Mouse (Mus musculus) cerebellum, adult (tissue): Measurements from ENCODE around the gene Faf2.

Source experiments
- ATAC-seq: cut with Nextera tagmentation; 2 replicates; pipeline ENCODE4 v1.9.2; 2017; ENCODE audit warnings: mild to moderate bottlenecking, moderate library complexity, mixed read lengths; ENCODE audit not compliant: insufficient number of reproducible peaks, low FRiP score, low TSS enrichment

The Faf2 gene

DNA sequence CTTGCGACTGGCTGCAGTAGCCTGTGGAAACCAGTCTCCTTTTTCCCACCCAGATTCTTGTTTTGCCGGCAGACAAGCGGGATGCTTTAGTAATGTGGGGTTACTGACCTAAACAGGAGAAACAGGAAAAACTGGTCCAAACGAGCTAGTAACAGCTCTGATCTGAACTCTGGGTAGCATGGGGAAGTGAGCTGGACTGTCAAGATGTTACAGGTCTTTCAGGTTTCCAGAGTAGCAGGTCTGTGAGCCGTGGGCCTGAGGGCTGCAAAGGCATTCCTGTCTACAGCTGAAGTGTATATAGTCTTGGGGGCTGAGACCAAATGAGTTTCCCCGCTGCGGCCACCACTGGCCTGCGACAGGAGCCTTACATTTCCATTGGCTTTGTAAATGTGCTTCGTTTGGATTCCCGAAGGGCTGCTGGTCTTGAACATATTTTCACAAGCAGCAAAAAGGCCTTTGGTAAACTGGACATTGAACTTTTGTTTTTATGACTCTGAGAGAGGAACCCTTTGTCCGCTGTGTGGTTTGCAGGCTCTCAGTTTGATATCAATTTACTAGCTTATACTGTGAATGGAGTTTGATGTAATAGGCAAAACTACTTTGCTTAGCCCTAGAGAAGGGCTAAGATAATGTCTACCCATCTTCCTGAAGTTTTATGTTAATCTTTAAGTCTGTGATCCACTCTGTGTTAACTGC is 54.5 kb downstream of the Faf2 start:
- no peak for ATAC-seq

DNA sequence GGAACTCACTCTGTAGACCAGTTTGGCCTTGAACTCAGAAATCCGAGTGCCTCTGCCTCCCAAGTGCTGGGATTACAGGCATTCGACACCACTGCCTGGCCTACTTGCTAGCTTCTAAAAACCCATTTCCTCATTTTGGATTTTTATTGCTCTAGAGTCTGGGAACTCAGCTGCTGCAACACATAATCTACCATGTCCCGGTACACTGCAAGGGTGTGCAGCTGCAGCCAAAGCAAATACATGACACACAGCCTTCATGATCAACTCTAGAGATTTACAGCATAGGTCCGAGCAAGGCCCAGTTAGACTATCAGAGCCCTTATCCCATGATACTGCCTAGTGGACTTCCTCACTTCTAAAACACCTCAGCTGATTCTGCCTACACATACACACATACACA is 56.7 kb downstream of the Faf2 start:
- no peak for ATAC-seq

DNA sequence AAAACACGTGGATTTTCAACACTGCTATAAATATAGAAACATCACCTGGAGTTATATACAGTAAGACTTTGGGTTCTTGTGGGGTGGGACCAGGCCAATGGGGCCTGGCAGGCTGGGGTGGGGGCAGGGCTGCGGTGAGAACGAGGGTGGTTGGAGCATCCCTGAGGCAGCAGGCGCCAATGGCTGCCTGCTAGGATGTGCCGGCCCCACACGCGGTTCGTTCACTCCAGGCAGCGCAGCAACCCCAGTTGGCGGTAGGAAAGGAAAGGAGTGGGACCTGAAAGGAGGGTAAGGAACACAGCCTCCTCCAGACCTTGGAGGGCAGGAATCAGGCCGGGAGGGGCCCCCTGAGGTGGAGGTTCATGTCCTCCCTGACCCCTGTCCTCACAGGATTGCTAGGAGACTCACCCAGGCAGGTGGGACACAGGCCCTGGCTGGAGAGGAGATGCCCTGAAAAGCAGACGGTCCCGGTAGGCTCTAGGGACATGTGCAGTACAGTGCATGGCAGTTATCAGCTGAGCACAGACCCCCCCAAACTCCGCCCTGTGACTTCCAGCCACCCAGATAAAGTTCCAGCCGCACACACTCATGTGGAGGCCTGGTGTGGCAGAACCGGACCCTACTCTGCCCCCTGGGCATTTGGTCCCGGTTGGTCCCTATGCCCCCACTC is 58.7 kb downstream of the Faf2 start:
- no peak for ATAC-seq

DNA sequence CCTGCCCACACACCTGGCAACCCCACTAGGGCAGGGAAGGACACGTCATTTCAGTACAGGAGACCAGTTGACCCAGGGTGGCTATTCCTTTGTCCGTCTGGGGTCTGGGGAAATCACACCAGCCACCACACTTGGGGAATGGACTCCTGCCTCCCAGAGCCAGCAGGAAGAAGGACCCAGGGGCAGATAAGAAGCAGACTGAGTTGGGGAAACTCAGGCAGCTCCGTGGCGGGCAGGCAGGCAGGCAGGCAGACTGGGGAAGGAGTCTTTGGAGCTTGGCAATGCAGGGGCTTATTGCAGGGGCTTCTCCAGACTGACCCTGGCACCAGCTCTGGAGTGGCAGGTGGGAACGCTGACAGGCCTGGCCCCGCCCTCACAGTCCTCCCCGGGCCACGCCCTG is 59.7 kb downstream of the Faf2 start:
- ATAC-seq: no peak

DNA sequence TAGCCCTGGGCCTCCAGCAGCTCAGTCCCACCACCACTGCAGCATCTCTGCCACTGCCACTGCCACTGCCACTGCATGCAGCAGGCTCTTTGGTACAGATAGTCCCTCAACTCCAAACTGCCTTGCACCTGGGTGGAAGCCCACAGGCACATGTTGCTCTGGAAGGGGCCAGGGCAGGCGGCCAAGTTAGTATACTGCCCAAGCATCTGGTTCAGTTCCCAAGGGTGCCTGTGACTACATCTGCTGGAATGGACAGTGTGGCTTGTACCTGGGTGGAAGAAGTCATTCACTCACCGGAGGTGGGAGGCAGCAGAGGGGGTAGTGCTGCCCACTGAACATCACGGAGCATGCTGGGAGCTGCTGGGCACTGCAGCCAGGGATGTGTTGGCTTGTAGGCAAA is 61.7 kb downstream of the Faf2 start:
- ATAC-seq: no peak

DNA sequence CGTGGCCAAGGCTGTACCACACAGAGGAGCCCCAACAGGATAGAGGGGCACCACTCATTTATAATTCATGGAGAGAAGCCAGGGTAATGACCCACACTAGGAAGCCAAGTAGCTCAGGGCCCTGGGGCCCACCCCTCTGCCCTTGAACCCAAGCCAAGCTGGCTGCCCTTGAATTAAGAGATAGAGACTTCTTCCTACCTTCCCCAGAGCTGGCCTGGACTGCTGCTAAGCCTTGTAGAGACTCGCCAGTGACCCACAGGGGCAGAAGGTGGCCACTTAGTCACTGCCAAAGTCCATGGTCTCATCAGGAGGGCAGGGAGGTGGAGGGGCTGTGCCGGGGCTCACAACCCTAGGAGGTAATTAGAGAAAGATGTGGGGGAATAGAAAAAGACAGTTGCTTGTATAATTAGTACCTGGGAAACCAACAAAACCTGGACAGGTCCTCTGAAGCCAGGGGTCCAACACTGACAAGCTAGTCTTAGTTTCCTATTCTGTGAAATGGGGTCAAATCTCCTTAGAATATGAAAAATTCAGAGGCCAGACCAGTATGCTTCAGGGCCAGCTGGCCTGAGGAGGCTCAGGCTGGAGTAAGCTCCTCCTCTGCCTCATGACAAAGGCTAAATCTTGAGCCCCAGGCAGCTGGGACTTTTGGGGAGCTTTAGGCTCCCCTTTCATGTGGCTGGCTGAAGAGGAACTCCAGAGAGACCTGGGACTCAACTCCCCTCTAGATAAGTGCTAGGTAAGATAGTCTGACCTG is 62.7 kb downstream of the Faf2 start:
- no peak for ATAC-seq

DNA sequence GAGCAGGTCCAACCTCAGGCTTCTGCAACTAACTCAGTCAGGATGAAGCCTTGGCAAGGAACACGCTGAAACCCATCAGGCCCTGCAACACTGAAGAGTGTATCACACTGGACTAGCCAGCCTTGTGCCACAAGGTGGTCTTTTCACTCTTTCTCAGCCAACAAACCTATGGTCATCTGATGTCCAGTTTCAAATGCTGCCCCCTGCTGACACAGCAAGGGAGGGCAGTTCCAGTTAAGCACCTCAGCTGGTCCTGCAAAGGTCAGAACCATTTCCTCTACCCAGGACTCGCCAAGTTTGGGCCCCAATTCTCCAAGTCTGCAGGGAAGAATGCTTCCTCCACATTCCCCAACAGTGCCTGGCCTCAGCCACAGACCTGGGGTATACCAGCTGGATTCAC is 63.6 kb downstream of the Faf2 start:
- ATAC-seq: no peak

DNA sequence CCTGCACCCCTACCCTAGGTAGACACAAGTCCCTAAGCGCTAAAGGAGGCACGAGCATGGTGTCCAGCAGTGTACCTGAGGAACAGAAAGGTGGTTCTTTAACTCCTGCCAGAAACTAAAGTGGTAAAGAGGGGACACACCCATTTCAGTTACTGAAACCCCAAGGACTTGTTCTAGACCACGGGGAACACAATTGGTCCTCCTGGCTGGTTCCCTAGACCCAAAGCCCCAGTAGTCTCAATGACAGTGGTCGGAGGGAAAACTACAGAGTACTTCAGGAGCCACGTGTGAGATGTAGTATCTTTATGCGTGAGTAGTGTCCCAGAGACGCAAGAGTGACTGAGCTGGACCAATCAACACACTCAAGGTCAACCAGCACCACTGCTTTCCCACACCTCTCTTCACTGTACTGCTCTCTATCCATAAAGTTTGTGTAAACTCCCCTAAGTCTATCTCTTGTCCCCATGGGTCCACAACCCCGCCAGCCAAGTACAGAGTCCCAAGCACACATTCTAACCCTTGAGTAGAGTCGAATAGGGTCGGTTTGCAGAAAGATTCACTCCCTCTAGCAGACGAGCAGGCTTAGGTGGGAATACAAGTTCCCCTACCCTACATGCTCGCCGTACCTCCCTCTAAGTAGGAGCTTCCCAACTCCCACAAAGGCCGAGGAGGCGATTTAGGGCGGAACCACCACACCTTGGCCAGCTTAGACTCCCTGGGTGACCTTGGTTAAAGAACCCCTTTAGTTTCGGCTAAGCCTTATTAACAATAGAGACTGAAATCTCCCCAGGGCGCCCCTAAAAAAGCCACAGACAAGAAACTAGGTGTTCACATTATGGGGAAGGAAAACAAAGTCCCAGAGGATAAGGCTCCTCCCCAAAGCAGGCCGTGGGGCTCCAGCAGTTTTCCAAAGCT is 64.8 kb downstream of the Faf2 start:
- ATAC-seq: no peak

DNA sequence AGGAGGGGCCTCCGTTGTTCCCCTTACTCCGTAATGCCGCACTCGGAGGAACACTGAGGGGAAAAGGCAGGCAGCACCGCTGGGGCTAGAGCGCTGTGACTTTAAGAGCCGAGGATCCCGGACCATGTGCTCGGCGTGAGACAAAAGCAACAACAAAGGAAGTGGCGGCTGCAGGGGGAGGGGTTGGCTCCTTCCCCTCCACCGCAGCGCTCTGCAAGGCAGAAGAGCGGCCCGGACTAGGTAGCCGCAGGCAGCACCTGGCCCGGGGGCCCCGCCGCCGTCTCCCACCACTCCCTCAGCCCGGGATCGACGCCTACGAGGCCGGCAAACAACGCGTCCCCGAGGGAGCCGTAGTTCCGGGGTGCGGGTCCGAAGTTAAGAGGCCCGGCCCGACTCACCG is 65.5 kb downstream of the Faf2 start:
- peak; percentile 22; the same call in 1 of the 2 replicates for ATAC-seq

DNA sequence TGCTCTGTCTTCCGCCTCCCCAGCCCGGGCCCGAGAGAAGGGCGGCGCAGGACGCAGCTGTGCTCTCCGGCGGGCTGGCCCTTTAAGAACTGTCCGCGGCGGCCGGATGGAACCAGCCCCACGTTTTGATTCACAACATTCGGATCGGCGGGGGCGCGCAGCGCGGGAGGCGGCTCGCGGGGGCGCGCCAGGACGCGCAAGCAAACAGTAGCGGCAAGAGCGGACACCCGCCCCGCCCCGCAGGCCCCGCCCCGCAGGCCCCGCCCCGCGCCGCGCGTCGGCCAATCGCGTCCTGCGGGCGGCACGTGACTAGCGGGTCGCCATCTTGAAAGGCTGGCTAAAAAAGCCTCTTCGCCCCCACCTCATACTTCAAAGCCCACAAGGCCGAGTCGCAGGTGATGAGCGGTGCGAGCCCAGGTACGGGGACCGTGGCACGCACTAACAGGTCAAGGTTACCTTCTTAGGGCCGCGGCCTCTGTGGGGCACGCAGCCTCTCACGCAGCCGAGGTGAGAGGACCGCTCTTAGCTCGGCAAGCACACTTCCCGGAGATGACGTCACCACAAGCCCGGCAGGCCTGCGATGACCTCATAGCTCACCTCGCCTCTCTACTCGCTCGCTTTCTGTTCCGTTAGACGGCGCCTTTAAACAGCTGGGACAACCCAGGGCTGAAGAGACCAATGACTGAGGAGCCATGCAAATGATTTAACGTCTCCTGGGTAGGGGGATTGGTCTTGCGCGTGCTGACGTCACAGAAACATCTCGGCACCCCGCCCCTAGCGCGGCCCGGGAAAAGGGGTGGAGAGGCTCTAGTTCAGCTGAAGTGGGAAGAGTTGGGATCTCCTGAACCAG is 66.2 kb downstream of the Faf2 start:
- peak; percentile 57 for ATAC-seq

DNA sequence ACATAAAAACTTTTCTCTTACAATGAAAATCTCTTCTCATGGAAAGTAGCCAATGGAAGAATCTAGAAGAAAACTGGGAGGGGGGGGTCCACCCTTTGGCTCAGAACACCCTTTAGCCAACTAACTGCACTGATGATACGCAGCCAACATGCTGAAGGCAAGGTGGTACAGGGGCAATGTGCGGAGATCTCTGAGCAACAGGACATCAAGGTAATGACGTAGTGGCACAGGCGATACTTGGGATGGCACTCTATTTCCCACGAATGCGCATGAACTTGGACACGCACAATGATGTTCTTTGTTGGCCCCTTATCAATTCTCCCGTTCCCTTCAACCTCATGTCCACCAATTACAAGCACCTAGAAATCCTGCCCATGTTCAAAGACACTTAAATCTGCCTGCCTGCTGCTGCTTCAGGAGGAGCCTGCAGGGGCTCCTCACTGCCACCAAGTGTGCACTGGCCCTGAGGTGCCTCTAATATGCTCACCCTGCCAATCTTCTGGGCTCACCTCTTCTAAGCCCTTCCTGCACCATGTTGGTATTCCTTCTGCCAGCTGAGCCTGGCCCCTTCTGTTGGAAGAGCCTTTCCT is 68.7 kb downstream of the Faf2 start:
- ATAC-seq: no peak

DNA sequence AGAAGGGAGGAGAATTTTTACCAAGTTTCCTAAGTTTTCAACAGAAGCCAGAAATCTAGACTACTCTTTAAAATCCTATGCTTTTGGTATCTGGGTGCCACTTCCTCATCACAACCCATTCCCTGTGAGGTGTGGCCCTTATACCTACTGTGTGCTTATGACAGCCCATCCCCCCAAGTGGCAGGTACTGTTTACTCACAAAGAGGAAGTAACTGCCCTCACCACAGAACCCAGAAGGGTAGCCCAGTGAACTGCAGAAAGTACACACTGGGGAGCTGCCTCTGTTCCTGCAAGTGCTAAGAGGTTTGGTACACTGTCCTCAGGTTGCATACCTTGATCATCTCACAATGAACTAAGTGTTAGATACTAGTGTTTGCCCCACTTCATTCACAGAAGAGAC is 70.2 kb downstream of the Faf2 start:
- no peak for ATAC-seq

DNA sequence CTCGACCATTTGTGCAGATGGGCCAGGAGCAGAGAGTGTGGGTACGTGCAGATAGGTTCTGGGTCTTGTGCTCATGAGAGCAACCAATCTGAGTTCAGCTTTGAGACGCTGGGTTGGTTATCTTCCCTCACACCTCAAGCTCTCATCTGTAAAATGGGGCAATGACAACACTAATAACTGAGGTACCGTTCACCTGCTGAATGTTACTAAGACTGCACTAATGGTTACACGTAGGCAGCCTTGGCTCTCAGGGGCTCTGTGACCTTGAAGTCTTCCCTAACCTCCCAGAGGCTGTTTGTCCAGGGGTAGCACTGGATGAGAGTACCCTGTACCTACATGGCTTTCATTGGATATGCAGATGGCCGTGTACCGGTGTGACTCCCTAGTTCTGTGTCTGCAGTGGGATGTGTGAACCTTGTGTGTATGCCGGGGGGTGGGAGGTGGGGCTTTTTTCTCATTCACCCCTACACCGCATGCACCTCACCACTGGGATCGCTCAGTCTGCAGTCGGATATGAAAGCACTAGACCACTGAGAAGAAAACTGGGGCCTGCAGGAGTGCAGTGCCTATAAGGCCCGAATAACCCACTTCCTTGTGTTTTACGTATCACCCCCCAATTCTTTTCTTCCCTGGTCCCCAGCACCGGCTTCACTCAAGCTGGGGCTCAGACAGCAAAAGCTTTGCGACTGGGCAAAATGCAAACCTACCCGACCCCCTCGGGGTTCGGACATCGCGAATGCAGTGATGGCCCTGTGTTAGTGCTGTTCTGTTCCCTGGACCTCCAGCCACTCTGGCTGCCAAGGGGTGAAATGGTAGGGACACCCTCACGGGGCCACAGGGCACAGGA is 71.3 kb downstream of the Faf2 start:
- ATAC-seq: no peak

DNA sequence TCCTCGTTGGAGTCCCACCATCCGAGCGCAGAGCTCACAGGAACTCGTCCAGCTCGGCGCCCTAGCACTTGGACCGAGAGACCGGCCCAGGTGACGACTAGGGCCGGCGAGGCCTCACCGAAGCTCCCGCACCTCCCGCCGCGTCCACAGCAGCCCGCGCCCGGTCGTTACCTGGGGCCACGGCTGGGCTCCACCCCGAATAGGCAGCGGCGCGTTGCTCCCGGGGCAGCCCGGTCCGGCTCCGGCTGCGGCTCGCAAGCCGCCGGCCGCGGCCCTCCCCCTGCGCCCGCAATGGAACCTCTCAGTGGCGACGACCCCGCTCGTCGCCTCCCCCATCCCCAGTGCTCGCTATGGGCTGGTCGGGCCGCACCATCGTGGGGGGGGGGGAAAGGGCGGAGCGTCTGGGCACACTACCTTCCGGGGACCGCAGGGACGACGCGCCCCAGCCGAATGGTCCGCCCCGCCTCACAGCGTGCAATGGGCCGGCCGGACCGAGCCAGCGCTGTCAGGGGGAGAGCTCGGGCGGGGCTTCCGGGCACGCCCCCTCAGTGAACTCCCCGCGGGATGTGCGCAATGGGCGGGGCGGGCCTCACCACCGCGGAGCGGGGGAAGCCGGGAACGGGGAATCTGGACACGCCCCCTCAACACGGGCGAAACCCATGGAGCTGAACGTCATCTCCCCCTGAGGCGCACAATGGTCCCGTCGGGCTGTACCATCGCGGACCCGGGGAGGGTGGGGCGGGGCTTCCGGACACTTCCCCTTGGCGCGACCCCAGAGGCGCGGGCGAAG is 72.2 kb downstream of the Faf2 start, which contains the start of gene Rnf44:
Rnf44 (minus strand) TSS at position 350 of the 790 bp plus-strand sequence.
- peak; percentile 86 for ATAC-seq

DNA sequence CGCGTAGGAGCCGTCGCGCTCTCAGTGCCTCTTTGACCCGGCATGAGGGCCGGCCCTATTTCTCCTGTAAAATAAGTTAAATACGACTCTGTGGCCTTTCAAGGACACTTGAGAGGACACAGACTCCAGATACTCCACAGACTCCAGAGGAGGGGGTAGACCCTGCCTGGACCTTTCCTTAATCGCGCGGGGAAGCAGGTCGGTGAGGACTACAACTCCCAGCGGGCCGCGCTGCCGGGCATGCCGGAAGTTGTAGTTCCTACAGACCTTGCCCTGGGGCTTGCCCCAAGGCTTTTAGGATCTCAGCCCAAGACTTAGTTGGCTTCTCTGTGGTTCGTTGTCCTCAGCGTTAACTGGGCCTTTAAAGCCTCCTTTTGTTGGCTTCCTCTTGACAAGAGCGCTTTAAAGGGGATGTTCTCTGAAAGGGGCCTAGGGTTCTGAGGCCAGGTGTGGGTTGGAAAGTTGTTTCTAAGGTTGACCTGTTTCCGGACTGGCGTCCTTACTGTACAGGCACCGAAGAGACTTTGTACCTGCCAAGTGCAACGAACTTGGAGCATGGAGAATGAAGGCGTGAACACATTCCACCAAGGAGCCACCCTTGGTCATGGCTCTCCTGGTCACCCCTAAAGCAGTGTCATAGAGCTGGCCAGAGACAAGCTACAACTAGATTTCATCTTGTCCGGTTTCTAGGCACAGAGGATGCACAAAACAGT is 72.9 kb downstream of the Faf2 start:
- peak; percentile 73 for ATAC-seq

DNA sequence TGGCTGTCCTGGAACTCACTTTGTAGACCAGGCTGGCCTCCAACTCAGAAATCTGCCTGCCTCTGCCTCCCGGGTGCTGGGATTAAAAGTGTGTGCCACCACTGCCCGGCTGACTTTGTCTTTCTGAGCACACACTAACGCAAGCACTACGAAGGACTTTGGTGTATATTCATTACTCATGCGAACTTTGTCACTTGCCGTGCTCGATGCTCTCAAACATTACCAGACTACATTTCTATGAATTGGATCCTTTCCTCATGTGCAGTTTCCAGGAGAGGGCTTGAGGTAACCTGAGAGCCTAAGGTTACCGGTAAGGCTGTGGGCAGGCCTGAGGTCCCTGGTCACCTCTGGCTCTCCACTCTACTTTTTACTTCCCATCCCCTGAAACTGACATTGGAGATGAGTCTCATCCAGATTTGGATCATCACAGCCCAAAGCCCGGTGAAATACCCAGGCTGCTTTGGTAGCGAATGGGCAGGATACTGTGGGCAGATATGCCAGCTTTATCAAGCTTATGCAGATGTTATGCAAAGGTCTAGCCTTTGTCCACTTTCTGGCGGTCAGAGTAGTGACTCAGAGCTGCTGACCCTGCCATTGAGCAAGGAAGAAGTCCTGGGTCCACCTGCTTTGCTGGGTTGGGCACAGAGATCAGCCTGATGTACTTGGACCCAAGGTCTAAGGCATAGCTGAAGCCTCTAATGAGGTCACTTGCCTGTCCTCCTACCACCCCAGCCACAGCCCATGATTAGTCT is 74.1 kb downstream of the Faf2 start:
- ATAC-seq: no peak
